13 mouse cellular contexts compared by ENCODE assay signal in genomic region chr15:93630001-93630541, GRCm38 (mm10). TPM values are rescaled to one million over a fixed set of nuclear protein-coding genes. Genes with fewer than 3 reads are reported as not detected.
DNase-seq lines count a peak whose midpoint lies in the region; ATAC-seq and TF ChIP-seq lines count a peak whose summit lies in the region.
"Had no signal": no experiment of that assay in that cellular context is flagged by ENCODE, and none has a peak within 500 bp of the region (broad histone marks: within the 10 kb centered on the region; RNA-seq: fewer than 3 reads in every experiment).

No protein-coding gene starts in this region.

- H3K36me3 ChIP-seq in heart, embryonic 10.5 days: no peaks in the 10 kb centered on the region
- no peaks in the 10 kb centered on the region for H3K36me3 ChIP-seq in intestine, embryonic 16.5 days (ENCODE audit: control insufficient read depth, insufficient read depth, low read length)
- H3K36me3 ChIP-seq: forebrain, embryonic 10.5 days had no signal

- no peak overlapping the region for H3K27ac ChIP-seq in heart, embryonic 10.5 days
- H3K27ac ChIP-seq in intestine, embryonic 16.5 days (ENCODE audit: low read length): peak overlapping the region; percentile 41; the same call in 1 of the 2 replicates
- H3K27ac ChIP-seq in gastrocnemius, adult 2 months: no peak overlapping the region
- H3K27ac ChIP-seq: forebrain, embryonic 10.5 days had no signal

- peak; percentile 61 for DNase-seq in heart, embryonic 10.5 days (ENCODE audit: low spot score)
- no peak for DNase-seq in heart, adult 8-10 months (ENCODE audit: low spot score)
- peak; percentile 45 for DNase-seq in embryo, embryonic 11 days
- DNase-seq in lung, postnatal 10 days: peak; percentile 46
- DNase-seq in natural killer cell, adult 2 months (ENCODE audit: low spot score in 2 of 2): no peak
- DNase-seq in frontal cortex, postnatal 25 days (ENCODE audit: low spot score in 2 of 2): no peak
- DNase-seq in gastrocnemius, adult 2 months: no peak
- DNase-seq: cerebellum, postnatal 36 days; gastrocnemius, postnatal 36 days; layer of hippocampus, postnatal 36 days; thymus, postnatal 14 days had no signal

- ATAC-seq in intestine, embryonic 16.5 days: peak; percentile 33; the same call in 1 of the 2 replicates

- H3K4me1 ChIP-seq in heart, embryonic 10.5 days: peaks cover 28% of the 10 kb centered on the region
- H3K4me1 ChIP-seq in intestine, embryonic 16.5 days (ENCODE audit: control insufficient read depth, insufficient read depth, low read length): peaks cover 12% of the 10 kb centered on the region

- H3K4me2 ChIP-seq in intestine, embryonic 16.5 days (ENCODE audit: low read depth, low read length): no peak overlapping the region

- no peak for TF ChIP-seq CTCF in gastrocnemius, adult 2 months (IDR thresholded peaks at IDR 0.05)

- H3K9ac ChIP-seq in intestine, embryonic 16.5 days (ENCODE audit: low read depth, low read length): no peak overlapping the region

- no peak overlapping the region for H3K4me3 ChIP-seq in heart, embryonic 10.5 days
- H3K4me3 ChIP-seq in intestine, embryonic 16.5 days (ENCODE audit: low read length): no peak overlapping the region
- H3K4me3 ChIP-seq in gastrocnemius, adult 2 months: no peak overlapping the region
- H3K4me3 ChIP-seq: forebrain, embryonic 10.5 days had no signal

- WGBS in heart, embryonic 10.5 days: 88% methylated on average over 14 of the region's 14 CpGs
- 59% methylated on average over 14 of the region's 14 CpGs for WGBS in intestine, embryonic 16.5 days

- H3K9me3 ChIP-seq in heart, embryonic 10.5 days: no peaks in the 10 kb centered on the region
- H3K9me3 ChIP-seq in intestine, embryonic 16.5 days (ENCODE audit: control insufficient read depth, low read length): no peaks in the 10 kb centered on the region
- H3K9me3 ChIP-seq: forebrain, embryonic 10.5 days had no signal

- intact Hi-C loops in gastrocnemius, adult 2 months (cut with DNase I): no loop called here

- H3K27me3 ChIP-seq in heart, embryonic 10.5 days (ENCODE audit: insufficient read depth, poor library complexity, severe bottlenecking): no peaks in the 10 kb centered on the region
- no peaks in the 10 kb centered on the region for H3K27me3 ChIP-seq in intestine, embryonic 16.5 days (replicated peaks; ENCODE audit: control insufficient read depth, insufficient read depth, low read length)

RNA-seq across cellular contexts. Expression of gene Prickle1, which starts 34.4 kb away (rescaled TPM):
- polyA plus RNA-seq in heart, embryonic 10.5 days (2016; fragmentation: Nextera tagmentation; extraction: Ambion mirVana): 28.5 and 33.4 TPM in 2 replicates
- 10 to 100 TPM; 10.8 to 18.3 (median 15.4) TPM for total RNA-seq in heart, adult 8-10 months (2022)
- 18.1 TPM in 2 replicates for polyA plus RNA-seq in intestine, embryonic 16.5 days (2015; fragmentation: Nextera tagmentation; extraction: Ambion mirVana)
- 1 to 10 TPM; 2.9 to 4.8 TPM for total RNA-seq in gastrocnemius, adult 2 months (2021)

Comparison
In these comparisons a context has a peak if more than half of its experiments do, and no peak if none do; other contexts are left out.
1. DNase-seq: peak in heart, embryonic 10.5 days (single experiment), embryo, embryonic 11 days (single experiment) and lung, postnatal 10 days (single experiment); none in heart, adult 8-10 months (single experiment), natural killer cell, adult 2 months (0 of 2), frontal cortex, postnatal 25 days (0 of 2) and gastrocnemius, adult 2 months (single experiment).